Comparison of ENCODE assay signal across 11 mouse cellular contexts in genomic region chr15:13276909-13277235, GRCm38 (mm10).
"Had no signal": no experiment of that assay in that cellular context is flagged by ENCODE, and none has a peak within 500 bp of the region (broad histone marks: within the 10 kb centered on the region; RNA-seq: fewer than 3 reads in every experiment).

No protein-coding gene starts in this region.

- DNase-seq: kidney, adult 9 months; kidney, postnatal 14 days; left cerebral cortex, postnatal 4 days; lung, adult 18-20 months; thymus, postnatal 4 days had no signal

- H3K36me3 ChIP-seq: limb, embryonic 13.5 days; neural tube, embryonic 13.5 days had no signal

- H3K9ac ChIP-seq: limb, embryonic 13.5 days; liver, embryonic 14.5 days; neural tube, embryonic 13.5 days had no signal

- H3K4me1 ChIP-seq: limb, embryonic 13.5 days had no signal

- H3K9me3 ChIP-seq: limb, embryonic 13.5 days; neural tube, embryonic 13.5 days had no signal

- H3K27ac ChIP-seq: limb, embryonic 13.5 days; liver, embryonic 14.5 days; neural tube, embryonic 13.5 days; stomach, postnatal 0 days had no signal

- H3K4me3 ChIP-seq: limb, embryonic 13.5 days; myocyte; neural tube, embryonic 13.5 days had no signal

- H3K4me2 ChIP-seq: limb, embryonic 13.5 days; neural tube, embryonic 13.5 days had no signal

- ATAC-seq: intestine, embryonic 16.5 days had no signal

- H3K27me3 ChIP-seq: limb, embryonic 13.5 days; neural tube, embryonic 13.5 days had no signal
